In genomic region chr13:56752474-56753191, GRCm38 (mm10) we compare ENCODE assay signal across 9 mouse cellular contexts. TPM values are rescaled to one million over a fixed set of nuclear protein-coding genes. Genes with fewer than 3 reads are reported as not detected.
DNase-seq lines count a peak whose midpoint lies in the region; ATAC-seq and TF ChIP-seq lines count a peak whose summit lies in the region.
"Had no signal": no experiment of that assay in that cellular context is flagged by ENCODE, and none has a peak within 500 bp of the region (broad histone marks: within the 10 kb centered on the region; RNA-seq: fewer than 3 reads in every experiment).

No protein-coding gene starts in this region.

- no peaks in the 10 kb centered on the region for H3K36me3 ChIP-seq in kidney, embryonic 15.5 days
- no peaks in the 10 kb centered on the region for H3K36me3 ChIP-seq in hindbrain, embryonic 12.5 days
- no peaks in the 10 kb centered on the region for H3K36me3 ChIP-seq in midbrain, embryonic 12.5 days

- no peak for DNase-seq in kidney, adult 8-10 months
- DNase-seq in layer of hippocampus, adult 11-12 months (ENCODE audit: low spot score): no peak
- DNase-seq in ovary, postnatal 36 days (ENCODE audit: low spot score): no peak
- no peak for DNase-seq in layer of hippocampus, postnatal 10 days (ENCODE audit: low spot score in 2 of 2)

- TF ChIP-seq CTCF in cortical plate, adult 2 months (IDR thresholded peaks at IDR 0.05; ENCODE audit: extremely low read depth, insufficient read depth, low read length): no peak

- no peaks in the 10 kb centered on the region for H3K9me3 ChIP-seq in kidney, embryonic 15.5 days (replicated peaks)
- no peaks in the 10 kb centered on the region for H3K9me3 ChIP-seq in hindbrain, embryonic 12.5 days (replicated peaks)
- H3K9me3 ChIP-seq in midbrain, embryonic 12.5 days: no peaks in the 10 kb centered on the region

- H3K9ac ChIP-seq in kidney, embryonic 15.5 days: peak overlapping the region; percentile 19
- peak overlapping the region; percentile 32 for H3K9ac ChIP-seq in hindbrain, embryonic 12.5 days
- peak overlapping the region; percentile 56 for H3K9ac ChIP-seq in midbrain, embryonic 12.5 days (replicated peaks)

- whole genome bisulfite sequencing in kidney, embryonic 15.5 days: 2% methylated on average over 39 of the region's 41 CpGs
- under 1% methylated on average over 41 of the region's 41 CpGs for WGBS in hindbrain, embryonic 12.5 days
- 1% methylated on average over 41 of the region's 41 CpGs for WGBS in midbrain, embryonic 12.5 days

- H3K4me2 ChIP-seq in kidney, embryonic 15.5 days: peak overlapping the region; percentile 85
- H3K4me2 ChIP-seq in hindbrain, embryonic 12.5 days (replicated peaks): peak overlapping the region; percentile 91
- H3K4me2 ChIP-seq in midbrain, embryonic 12.5 days (replicated peaks): peak overlapping the region; percentile 87

- ATAC-seq in kidney, embryonic 15.5 days (replicated peaks; ENCODE audit: low FRiP score): no peak
- ATAC-seq in hindbrain, embryonic 12.5 days (ENCODE audit: low FRiP score): 0 out of 2 replicates have a peak, but pooled peaks have one; percentile 29
- no peak; the same call in 1 of the 2 replicates for ATAC-seq in midbrain, embryonic 12.5 days (ENCODE audit: low FRiP score, low read depth)

- peaks cover 28% of the 10 kb centered on the region for H3K4me1 ChIP-seq in kidney, embryonic 15.5 days
- H3K4me1 ChIP-seq in cortical plate, adult 2 months (ENCODE audit: control insufficient read depth, insufficient read depth, low read length): no peaks in the 10 kb centered on the region
- peaks cover 23% of the 10 kb centered on the region for H3K4me1 ChIP-seq in hindbrain, embryonic 12.5 days
- peaks cover 27% of the 10 kb centered on the region for H3K4me1 ChIP-seq in midbrain, embryonic 12.5 days

- no peak for TF ChIP-seq POLR2A in cortical plate, adult 2 months (IDR thresholded peaks at IDR 0.05; ENCODE audit: extremely low read depth, insufficient read depth, low read length)

- peaks cover 59% of the 10 kb centered on the region for H3K27me3 ChIP-seq in kidney, embryonic 15.5 days
- peaks cover 66% of the 10 kb centered on the region for H3K27me3 ChIP-seq in hindbrain, embryonic 12.5 days
- peaks cover 79% of the 10 kb centered on the region for H3K27me3 ChIP-seq in midbrain, embryonic 12.5 days

- H3K4me3 ChIP-seq in kidney, embryonic 15.5 days (replicated peaks): peak overlapping the region; percentile 43
- peak overlapping the region; percentile 38 for H3K4me3 ChIP-seq in cortical plate, adult 2 months (ENCODE audit: insufficient read depth, low read length)
- peak overlapping the region; percentile 44 for H3K4me3 ChIP-seq in hindbrain, embryonic 12.5 days
- peak overlapping the region; percentile 49 for H3K4me3 ChIP-seq in midbrain, embryonic 12.5 days
- H3K4me3 ChIP-seq: myocyte had no signal

- no peak overlapping the region for H3K27ac ChIP-seq in kidney, embryonic 15.5 days
- H3K27ac ChIP-seq in cortical plate, adult 2 months (ENCODE audit: insufficient read depth, low read length): no peak overlapping the region
- H3K27ac ChIP-seq in hindbrain, embryonic 12.5 days: no peak overlapping the region
- no peak overlapping the region for H3K27ac ChIP-seq in midbrain, embryonic 12.5 days (replicated peaks)

RNA-seq across cellular contexts. Expression of gene Gm45623, which starts 1.0 kb away (rescaled TPM):
- polyA plus RNA-seq in kidney, embryonic 15.5 days (2015; fragmentation: Nextera tagmentation; extraction: Ambion mirVana): not detected in 2 replicates
- polyA plus RNA-seq in cortical plate, adult 2 months (2012; rRNA removed): 4.1 and 8.5 TPM in 2 replicates
- polyA plus RNA-seq in hindbrain, embryonic 12.5 days (2016; fragmentation: Nextera tagmentation; extraction: Ambion mirVana): 0.21 TPM in 1 of 2 replicates, not detected in the other
- polyA plus RNA-seq in midbrain, embryonic 12.5 days (2016; fragmentation: Nextera tagmentation; extraction: Ambion mirVana): 0.16 and 0.32 TPM in 2 replicates
- total RNA-seq in layer of hippocampus, postnatal 10 days (2021): under 1 TPM; 0.54 to 0.98 TPM
- polyA plus RNA-seq: myocyte had no signal

RNA-seq across cellular contexts. Expression of gene Smad5, which starts 49.8 kb away (rescaled TPM):
- polyA plus RNA-seq in kidney, embryonic 15.5 days (2015; fragmentation: Nextera tagmentation; extraction: Ambion mirVana): 33.3 and 34.6 TPM in 2 replicates
- polyA plus RNA-seq in cortical plate, adult 2 months (2012; rRNA removed): 12.4 and 13.4 TPM in 2 replicates
- 38.8 and 41.4 TPM in 2 replicates for polyA plus RNA-seq in hindbrain, embryonic 12.5 days (2016; fragmentation: Nextera tagmentation; extraction: Ambion mirVana)
- 38.3 and 39.2 TPM in 2 replicates for polyA plus RNA-seq in midbrain, embryonic 12.5 days (2016; fragmentation: Nextera tagmentation; extraction: Ambion mirVana)
- 10 to 100 TPM; 29.0 to 32.8 TPM for total RNA-seq in layer of hippocampus, postnatal 10 days (2021)
